Mouse (Mus musculus) large intestine, adult 2 months (tissue): ENCODE measurements around the gene Krcc1. TPM values are rescaled to one million over a fixed set of nuclear protein-coding genes. Genes with fewer than 3 reads are reported as not detected.

Experiments
- DNase-seq: peaks from one replicate; pipeline ENCODE4 v3.0.0-alpha.2; 2012; ENCODE audit warnings: low read depth, low spot score
- WGBS: fragments of 180-500 bp; shearing (Covaris S2); methylation state at CpG from one replicate; pipeline ENCODE4 v1.1.7; 2018; 5-methylcytosine and 5-hydroxymethylcytosine counted together
- polyA plus RNA-seq: library from polyadenylated mRNA; depleted of rRNA; stranded (reverse); fragments of >200 nt; gene quantifications from 2 replicates; pipeline ENCODE4 v1.2.3, GENCODE M21; 2012; rRNA removed

Gene Krcc1
- polyA plus RNA-seq, result 11.1 and 13.1 TPM in 2 replicates

DNA sequence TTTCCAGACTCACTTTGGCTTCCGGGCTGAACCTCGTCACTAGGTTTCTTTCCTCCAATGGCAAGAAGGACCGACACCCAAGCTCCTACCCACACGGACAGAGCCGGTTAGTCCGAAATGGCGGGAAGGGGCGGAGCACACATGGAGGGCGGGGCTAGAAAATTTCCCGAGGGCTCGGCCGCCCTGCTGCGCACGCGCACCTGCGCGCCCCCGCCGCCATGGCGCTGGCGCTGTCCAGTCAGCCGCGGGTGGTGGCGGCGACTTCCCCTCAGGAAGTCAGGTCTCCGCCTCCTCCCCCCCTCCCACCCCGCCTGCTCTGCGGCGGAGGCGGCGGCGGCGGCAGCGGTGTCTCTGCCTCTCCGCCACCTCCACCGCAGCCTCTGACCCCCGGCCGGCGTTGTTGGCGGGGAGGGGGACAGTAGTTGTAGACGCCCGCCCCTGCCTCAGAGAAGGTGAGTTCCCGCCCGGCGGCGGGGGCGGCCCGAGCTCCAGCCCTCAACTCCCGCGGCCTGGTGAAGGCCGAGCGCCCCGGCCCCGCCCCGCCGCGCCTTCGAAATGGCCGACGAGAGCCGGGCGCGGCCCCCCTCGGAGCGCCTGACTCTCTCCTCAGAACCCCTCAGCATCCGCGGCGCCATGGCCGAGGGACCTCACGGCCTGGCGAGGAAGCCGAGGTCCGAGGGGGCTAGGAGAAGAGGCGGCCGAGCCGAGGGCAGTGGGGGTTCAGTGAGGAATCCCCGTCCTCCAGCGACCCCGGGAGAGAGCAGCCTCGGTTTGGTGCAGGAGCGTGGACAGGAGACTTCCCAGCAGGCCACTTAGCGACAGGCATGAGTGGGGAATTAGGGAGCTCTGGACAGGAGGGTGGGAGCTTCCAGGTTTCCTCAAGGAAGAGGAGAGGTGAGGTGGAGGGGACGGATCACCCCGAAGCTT is at the start of gene Krcc1:
Gene Krcc1, plus strand, starts transcription at position 289 of the 927 bp plus-strand sequence.
- WGBS, result under 1% methylated on average over 80 of the region's 84 CpGs

DNA sequence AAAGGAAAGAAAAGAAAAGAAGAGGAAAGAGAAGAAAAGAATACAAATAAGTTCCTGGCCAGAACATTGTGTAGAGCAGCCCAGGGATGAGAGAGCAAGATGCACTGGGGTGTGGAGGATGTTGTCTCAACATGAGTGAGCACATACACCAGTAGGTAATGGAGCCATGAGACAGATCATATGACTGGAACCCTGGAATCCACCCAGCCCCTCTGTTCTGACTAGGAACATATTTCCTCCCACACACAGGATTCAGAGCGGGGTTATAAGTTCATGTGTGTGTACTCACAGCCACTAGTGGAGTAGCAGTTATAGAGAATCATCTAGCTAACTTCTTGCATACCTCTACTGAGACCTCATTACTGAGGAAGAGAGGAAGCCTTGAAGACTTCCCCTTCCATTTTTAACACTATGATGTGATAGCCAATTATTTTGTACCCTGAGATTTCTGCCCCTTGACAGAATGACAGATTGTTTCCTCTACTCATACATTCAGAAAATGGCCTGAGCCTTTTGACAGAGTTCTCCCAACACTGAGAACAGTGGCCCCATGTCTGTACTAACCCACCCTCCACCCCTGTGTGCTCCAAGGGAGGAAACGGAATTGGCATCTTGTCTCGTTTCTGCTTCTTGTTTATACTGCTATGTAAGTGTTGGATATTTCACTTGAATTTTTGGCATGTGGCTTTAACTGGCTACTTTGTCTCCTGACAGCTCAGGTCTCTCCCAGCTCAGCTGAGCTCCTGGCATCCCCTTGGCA is 47.1 kb upstream of the Krcc1 start:
- 57% methylated on average over 3 of the region's 3 CpGs for WGBS
- no peak for DNase-seq

More for the DNA sequence above, at the start of gene Krcc1:
- peak; percentile 93 for DNase-seq

DNA sequence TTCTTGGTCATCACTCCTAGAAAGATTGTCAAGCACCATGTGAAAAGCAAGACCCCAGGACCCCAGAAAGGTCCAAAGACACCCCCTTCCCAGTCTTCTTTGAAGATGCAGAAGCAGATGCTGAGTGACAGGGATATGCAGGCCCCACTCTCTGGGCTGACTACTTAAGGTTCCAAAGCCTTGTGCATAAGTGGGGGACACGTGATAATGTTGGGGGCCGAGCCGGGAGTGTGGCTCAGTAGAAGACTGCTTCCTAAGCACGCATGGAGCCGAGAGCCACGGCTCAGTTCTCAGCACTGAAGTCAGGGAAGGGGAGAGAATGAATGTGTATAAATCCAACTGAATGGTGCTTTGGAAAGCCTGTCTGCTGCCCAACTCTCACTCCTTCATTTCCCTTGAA is 44.9 kb upstream of the Krcc1 start:
- 67% methylated on average over 6 of the region's 6 CpGs for WGBS

DNA sequence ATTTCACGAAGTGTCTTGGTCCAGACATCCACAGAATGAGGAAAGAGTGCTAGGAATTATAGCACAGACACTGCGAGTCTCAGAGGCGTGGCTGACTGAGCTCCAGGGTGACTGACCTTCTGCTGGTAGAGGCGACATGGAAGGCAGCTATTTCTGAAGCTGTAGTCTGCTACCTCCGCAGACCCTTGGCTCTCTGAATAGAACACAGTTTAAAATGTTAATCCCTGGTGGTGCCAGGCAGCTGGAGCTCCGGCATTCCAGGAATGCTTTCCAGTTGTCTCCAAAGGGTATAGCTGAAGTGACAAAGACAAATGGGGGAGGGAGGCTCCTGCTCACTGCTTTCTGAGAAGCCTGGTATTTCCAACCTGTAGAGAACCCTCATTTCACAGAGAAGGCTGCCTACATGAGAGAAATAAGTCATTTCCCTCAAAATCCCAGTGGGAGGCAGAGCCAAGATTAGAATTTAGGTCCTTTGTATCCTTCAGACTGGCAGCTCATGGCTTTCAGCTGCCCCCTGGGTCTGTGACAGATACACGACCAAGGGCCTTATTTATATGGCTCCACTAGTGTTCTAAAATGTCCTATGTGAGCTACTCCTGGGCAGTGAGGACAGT is 44.2 kb upstream of the Krcc1 start:
- no peak for DNase-seq
- 30% methylated on average over 7 of the region's 7 CpGs for WGBS

More for the DNA sequence above, 44.9 kb upstream of the Krcc1 start:
- no peak for DNase-seq

DNA sequence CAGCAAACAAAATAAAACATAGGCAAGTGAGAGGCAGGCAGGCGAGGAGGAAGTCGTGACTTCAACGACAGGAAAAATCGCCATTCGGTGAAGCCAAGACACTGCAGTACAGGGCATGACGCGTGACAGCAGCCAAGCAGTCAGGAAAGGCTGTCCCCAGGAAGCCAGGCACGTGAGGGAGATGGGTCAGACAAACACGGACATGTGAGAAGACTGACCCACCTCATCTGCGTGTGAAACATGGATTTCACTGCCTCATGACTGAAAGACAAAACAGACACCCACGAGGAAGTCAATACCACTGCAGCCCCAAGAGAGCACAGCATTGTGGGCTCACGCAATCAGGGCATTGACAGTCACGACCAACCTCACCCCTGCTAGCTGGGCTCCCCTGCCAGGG is 36.4 kb upstream of the Krcc1 start:
- no peak for DNase-seq
- WGBS, result 69% methylated on average over 13 of the region's 13 CpGs

DNA sequence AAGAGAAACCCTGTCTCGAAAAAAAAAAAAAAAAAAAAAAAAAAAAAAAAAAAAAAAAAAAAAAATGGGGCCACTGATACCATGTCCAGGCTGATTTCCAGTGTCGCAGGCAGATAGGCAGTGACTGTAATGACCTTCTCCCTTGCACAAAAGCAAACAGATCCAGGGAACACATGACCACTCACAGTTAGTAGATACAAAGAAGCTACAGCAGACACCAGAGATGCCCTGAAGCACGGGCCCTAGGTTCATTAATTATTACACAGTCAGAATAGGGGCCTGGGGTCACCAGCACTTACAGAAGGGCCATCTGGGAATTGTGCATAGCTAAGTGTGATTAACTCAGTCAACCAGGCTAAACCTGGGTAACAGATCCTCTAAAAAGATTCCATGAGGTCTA is 35.5 kb upstream of the Krcc1 start:
- WGBS, result 87% methylated on average over 3 of the region's 3 CpGs
- DNase-seq, result no peak

DNA sequence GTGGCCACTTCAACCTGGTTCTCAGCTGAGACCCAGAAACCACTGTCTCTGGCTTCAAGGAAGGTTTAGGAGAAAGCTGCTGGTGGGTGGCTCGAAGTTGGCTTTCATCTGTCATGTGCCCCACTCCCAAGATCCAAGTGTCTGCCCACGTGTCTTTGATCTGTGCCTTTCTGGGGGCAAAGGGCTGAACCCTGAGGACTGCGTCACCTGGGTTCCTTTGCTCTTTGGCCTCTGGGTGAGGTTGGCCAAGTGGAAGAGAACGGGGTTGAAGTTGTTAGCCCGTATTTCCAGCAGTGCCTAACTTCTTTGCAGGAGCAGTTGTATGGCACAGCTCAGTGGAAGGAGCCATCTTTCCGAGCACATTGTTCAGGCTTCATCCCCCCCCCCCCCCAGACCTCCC is 35.0 kb upstream of the Krcc1 start:
- WGBS, result 34% methylated on average over 6 of the region's 6 CpGs
- DNase-seq, result no peak

DNA sequence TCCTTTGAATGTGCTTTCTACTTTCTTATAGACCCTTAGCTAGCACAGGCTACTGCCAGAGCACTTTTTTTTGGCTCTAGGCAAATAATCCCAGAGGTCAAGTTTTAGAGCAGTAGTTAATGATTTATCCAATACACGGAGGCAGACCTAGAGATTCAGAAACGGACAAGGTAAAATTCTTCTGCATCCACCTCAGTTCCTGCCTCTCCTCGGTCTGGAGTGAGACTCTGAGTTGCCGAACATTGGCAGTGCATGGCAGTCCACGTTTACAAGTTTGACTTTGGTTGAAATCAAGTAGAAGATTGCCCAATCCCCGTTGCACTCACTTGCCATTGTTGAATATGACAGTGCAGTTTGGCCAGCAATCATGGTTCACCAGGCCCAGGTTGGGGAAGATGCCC is 34.4 kb upstream of the Krcc1 start:
- 36% methylated on average over 6 of the region's 6 CpGs for WGBS
- peak; percentile 21 for DNase-seq

DNA sequence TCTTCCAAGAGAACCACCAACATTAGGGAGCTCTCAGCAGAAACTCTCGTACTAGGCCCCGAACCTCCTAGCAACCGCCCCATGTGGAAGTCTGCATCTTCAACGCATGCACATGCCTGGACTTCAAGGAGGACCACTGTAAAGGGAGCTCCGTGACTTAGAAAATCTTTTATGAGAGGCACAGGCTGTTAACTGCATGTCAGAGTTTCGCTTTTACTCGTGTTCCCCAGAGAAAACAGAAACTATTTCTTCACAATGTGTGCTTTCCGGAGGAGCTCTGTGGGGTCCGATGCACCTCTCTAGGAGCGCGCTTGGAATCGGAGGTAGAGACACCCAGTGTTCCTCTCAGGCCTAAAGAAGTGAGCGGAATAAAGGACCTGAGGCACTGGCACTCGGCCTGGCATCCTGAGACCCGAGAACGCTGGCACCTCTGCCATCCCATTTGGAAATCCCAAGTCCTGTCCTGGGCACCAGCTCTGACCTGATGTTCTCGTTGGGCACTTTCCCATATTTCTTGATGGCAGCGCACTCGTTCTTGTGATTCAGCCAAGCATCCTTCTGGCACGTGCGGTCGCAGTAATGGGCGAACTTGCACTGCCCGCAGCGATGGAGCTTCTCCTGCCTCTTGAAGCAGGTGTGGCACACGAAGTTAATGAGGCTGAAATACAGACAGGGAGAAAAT is 32.3 kb upstream of the Krcc1 start:
- 91% methylated on average over 26 of the region's 26 CpGs for WGBS
- DNase-seq, result no peak

DNA sequence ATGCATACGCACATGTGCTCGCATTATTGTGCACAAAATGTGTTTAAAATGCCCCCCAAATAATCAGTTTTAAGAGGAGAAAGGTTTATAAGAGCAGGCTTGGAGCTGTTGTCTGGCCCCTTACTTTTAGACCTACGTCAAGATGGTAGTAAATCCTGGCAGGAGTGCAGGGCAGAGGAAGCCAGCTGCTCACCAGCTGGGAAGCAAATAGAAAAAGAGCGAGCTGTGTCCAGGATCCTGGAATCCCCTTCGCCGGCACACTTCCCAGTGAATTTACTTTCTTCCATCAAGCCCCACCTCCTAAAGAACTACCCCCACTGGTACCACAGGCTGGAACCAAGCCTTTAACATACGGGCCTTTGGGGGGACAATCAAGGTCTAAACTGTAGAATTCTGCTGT is 30.6 kb upstream of the Krcc1 start:
- DNase-seq, result no peak

DNA sequence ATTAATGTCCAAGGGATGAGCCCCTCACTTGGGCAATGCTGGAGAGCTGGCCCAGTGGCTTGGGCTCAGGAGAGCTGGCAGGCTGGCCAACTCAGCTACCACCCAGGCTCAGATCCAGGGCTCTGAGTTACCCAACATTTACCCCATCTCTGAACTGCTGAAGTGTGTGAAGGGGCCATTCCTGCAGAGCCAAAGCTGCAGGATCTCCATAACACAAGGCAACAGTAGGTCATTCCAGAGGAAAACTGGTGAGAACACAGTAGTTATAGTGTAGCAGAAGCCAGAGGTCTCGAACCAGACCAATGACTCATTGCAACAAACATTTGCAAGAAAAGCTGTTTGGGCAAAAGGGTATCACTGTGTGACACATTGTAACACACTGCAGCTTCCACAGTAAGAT is 28.7 kb upstream of the Krcc1 start:
- WGBS, result 72% methylated on average over 1 of the region's 1 CpGs
- no peak for DNase-seq

More for the DNA sequence above, 30.6 kb upstream of the Krcc1 start:
- 79% methylated on average over 7 of the region's 7 CpGs for WGBS

DNA sequence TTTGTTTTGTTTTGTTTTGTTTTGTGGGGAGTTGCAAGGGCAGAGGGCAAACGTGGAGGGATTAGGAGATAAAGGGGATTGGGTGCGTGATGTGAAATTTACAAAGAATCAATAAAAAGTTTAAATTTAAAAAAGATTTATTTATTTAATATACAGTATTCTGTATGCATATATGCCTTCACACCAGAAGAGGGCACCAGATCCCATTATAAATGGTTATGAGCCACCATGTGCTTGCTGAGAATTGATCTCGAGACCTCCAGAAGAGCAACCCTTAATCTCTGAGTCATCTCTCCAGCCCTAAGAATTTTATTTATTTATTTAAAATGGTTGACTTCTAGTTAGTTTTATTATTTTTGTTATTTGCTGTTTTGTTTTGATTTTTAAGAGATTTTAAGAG is 28.2 kb upstream of the Krcc1 start:
- 86% methylated on average over 3 of the region's 3 CpGs for WGBS
- no peak for DNase-seq

DNA sequence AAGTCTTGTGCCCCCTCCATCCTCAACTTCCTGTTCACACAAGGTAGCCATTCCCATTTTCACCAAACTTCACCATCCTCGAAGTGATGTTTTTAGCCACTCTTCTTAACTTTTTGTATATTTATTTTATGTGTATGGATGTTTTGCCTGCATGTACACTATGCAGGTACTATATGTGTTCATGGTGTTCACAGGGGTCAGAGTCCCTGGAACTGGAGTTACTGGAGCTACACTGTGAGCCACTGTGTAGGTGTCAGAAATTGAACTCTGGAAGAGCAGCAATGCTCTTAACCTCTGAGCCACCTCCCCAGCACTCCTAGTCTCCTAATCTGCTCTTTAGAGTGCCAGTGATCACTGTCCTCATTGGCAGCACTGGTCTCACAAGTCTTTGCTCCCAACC is 23.1 kb upstream of the Krcc1 start:
- 85% methylated on average over 1 of the region's 1 CpGs for WGBS
- DNase-seq, result no peak

DNA sequence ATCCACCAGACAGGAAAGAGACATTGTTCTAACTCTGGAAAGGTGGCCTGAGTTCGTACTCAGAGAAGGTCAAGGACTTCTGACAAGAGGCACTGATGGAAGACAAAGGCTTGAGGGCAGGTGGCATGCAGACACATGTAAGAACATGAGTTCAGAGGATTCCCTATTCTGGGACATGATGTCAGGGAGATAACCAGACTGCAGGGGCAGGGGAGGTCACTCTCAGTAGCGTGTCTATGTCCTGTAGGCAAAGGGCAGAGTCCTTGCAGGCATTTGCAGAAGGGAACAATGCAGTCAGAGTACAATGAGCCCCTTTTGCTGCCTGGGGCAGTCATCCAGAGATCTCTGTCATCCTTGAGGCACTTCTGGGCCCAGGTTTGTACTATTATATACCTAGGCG is 21.9 kb upstream of the Krcc1 start:
- no peak for DNase-seq
- WGBS, result 80% methylated on average over 3 of the region's 3 CpGs

DNA sequence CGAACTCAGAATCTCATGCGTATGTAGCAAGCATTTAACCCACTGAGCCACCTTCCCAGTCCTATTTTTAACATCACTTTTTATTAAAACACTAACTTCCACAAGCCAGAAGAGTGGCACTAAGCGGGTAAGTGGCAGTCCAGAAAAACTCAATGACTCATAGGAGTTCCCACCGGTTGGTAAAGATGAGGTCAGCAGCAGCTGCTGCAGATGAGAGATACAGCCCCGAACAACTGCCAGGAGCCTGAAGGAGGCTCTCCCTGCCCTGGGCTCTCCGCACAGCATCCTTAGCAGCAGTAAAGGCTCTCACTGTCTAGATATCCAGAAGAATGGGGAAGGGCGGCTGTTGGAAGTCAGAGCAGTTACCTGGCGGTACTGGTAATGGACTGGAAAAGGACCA is 20.5 kb upstream of the Krcc1 start:
- 76% methylated on average over 8 of the region's 8 CpGs for WGBS
- DNase-seq, result no peak

DNA sequence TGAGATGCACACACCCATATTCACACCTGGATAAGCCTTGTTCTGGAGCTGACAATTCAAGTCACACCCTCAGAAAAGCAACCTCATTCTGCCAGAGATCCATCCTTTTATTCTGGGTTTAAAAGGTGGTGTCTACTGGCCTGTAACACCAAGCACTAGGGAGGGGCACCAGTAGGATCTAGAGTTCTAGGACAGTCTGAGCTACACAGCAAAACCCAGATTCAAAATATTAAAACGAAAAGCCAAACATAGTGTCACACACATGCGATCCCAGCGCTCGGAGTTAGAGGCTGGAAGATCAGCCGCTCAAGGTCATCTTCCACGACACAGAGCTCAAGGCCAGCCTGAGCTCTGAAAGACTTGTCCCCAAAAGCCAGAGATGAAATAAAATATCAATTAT is 17.0 kb upstream of the Krcc1 start:
- no peak for DNase-seq
- WGBS, result 74% methylated on average over 6 of the region's 6 CpGs

DNA sequence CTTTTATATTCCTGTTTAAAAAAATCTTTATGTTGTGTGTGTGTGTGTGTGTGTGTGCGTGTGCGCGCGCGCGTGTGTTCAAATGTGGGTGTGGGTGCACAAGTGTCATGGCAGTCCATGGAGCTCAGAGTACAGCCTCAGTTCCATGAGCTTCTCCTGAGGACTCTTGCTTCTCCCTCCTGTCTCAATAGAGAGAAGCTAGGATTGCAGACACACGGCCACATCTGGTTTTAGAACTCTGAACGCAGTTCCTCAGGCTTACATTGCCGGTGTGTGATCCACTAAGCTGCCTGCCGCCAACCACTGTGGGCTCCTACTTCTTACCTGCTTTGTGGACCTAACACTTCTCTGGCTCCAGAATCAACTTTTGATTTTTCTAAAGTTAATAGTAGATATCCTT is 15.3 kb upstream of the Krcc1 start:
- no peak for DNase-seq
- WGBS, result 92% methylated on average over 10 of the region's 10 CpGs

DNA sequence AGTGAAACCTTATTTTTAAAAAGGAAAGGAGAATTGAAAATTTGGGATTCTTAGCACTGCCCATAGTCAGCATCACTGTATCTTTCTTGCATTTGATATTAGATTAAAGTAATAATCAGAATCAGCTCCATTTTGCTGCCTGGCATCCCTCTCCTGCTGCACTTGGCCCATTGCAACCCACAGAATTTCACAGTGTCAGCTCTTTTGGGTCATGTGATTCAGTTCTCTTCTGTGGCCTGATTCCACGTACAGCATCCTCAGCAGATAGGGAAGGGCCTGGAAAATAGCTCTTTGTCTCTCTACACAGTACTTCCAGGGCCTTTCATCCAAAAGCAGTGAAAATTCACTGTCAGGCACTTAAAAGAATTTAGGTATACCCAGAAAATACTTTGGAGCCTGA is 14.1 kb upstream of the Krcc1 start:
- 58% methylated on average over 1 of the region's 1 CpGs for WGBS
- DNase-seq, result no peak

DNA sequence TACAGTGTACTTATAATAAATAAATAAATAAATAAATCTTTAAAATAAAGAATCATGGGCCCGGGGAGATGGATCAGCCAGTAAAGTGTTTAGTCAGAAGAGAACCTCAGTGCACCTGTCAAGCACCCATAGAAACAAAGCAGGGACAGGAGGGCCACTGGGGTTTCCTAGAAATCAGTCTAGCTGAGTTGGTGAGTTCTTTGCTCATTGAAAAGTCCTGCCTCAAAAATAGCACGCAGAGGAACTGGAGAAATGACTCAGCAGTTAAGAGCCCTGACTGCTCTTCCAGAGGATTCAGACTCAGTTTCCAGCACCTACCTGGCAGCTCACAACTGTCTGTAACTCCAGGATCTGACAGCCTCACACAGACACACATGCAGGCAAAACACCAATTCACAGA is 12.9 kb upstream of the Krcc1 start:
- no peak for DNase-seq
- 77% methylated on average over 2 of the region's 2 CpGs for WGBS

DNA sequence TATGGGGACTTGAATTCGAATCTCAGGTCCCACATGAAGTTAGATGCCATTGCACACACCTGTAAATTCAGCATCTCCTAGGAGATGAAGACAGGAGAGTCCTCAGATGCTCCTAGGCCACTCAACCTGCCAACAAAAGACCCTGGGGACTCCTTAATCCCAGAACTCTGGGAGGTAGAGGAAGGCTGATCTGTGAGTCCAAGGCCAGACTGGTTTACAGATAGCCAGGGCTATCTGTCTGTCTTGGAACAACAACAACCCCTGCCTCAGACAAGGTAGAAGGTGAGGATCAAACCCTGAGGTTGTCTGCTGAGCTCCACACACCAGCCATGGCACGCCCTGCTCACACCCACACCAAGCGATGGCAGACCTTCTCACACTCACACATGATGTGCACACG is 12.3 kb upstream of the Krcc1 start:
- 84% methylated on average over 4 of the region's 4 CpGs for WGBS
- DNase-seq, result no peak
